Mouse (Mus musculus): ENCODE results near the gene Nek4. TPM values are rescaled to one million over a fixed set of nuclear protein-coding genes. Genes with fewer than 3 reads are reported as not detected.

Gene Nek4
- total RNA-seq, 1 experiment: 16.8 TPM

DNA sequence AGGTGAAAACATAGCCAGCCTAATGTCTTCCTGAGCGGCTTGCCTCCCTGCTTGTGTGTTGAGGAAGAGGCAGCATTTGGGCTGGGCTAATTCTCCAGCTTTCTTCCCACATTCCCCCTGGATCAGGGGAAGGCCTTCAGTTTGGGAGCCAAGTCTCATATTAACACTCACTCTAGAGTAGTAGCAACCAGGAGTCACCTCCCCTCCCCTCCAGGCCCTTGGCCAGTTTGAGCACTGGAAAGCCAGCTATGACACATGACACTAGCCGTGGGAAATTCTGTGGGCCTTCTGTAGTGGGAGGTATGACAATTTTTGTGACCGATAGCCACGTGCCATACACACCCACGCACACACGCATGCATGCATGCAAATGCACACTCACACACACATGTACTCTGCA, 45.2 kb upstream of the Nek4 start:
- Histone ChIP-seq H3K27ac (ENCODE audit: insufficient read depth, low read depth, low read length, poor library complexity, severe bottlenecking) (no peak overlapping the region), H3K9me3 (ENCODE audit: control insufficient read depth, insufficient read depth, low read depth, low read length) (no peaks in the 10 kb centered on the region), H3K36me3 (ENCODE audit: control insufficient read depth, insufficient read depth, low read length, poor library complexity, severe bottlenecking) (no peaks in the 10 kb centered on the region), H3K4me1 (ENCODE audit: control insufficient read depth in 2 of 2, insufficient read depth in 2 of 2, low read length in 2 of 2, poor library complexity in 1 of 2) (no peaks in the 10 kb centered on the region), H3K4me3 (ENCODE audit: insufficient read depth in 1 of 2, low read depth in 1 of 2, low read length in 2 of 2, poor library complexity in 1 of 2, severe bottlenecking in 1 of 2) (no peak overlapping the region), H3K9ac (ENCODE audit: insufficient read depth, low read depth, low read length, poor library complexity, severe bottlenecking) (no peak overlapping the region)
- no peak for TF ChIP-seq ZC3H11A (IDR thresholded peaks at IDR 0.05; ENCODE audit: borderline replicate concordance, low read depth, low read length)
- TF ChIP-seq HCFC1 (IDR thresholded peaks at IDR 0.05; ENCODE audit: borderline replicate concordance, insufficient read depth, low read length): no peak
- TF ChIP-seq ZNF384 (IDR thresholded peaks at IDR 0.05; ENCODE audit: low read depth, low read length): no peak
- TF ChIP-seq MAFK (IDR thresholded peaks at IDR 0.05; ENCODE audit: insufficient read depth, low read depth, low read length): no peak
- TF ChIP-seq CHD2 (IDR thresholded peaks at IDR 0.05; ENCODE audit: low read depth, low read length): no peak
- in situ Hi-C loops (cut with MboI; ENCODE audit: low sequenced_read_pairs in 2 of 2, unreplicated experiment in 2 of 2): no loop called here
- no peak for DNase-seq (ENCODE audit: low read depth, low spot score)

- Histone ChIP-seq H3K9ac (ENCODE audit: insufficient read depth, low read depth, low read length, poor library complexity, severe bottlenecking) (no peak overlapping the region), H3K36me3 (ENCODE audit: control insufficient read depth, insufficient read depth, low read length, poor library complexity, severe bottlenecking) (no peaks in the 10 kb centered on the region), H3K27ac (ENCODE audit: insufficient read depth, low read depth, low read length, poor library complexity, severe bottlenecking) (no peak overlapping the region), H3K4me1 (ENCODE audit: control insufficient read depth in 2 of 2, insufficient read depth in 2 of 2, low read length in 2 of 2, poor library complexity in 1 of 2) (no peaks in the 10 kb centered on the region), H3K9me3 (ENCODE audit: control insufficient read depth, insufficient read depth, low read depth, low read length) (no peaks in the 10 kb centered on the region), H3K4me3 (ENCODE audit: insufficient read depth in 1 of 2, low read depth in 1 of 2, low read length in 2 of 2, poor library complexity in 1 of 2, severe bottlenecking in 1 of 2) (no peak overlapping the region)
- in situ Hi-C loops (cut with MboI; ENCODE audit: low sequenced_read_pairs in 2 of 2, unreplicated experiment in 2 of 2): no loop called here
- no peak for DNase-seq (ENCODE audit: low read depth, low spot score)
- TF ChIP-seq HCFC1 (IDR thresholded peaks at IDR 0.05; ENCODE audit: borderline replicate concordance, insufficient read depth, low read length) (no peak), CHD2 (IDR thresholded peaks at IDR 0.05; ENCODE audit: low read depth, low read length) (no peak), ZC3H11A (IDR thresholded peaks at IDR 0.05; ENCODE audit: borderline replicate concordance, low read depth, low read length) (no peak), ZNF384 (IDR thresholded peaks at IDR 0.05; ENCODE audit: low read depth, low read length) (no peak), MAFK (IDR thresholded peaks at IDR 0.05; ENCODE audit: insufficient read depth, low read depth, low read length) (no peak)
These were observed 43.3 kb upstream of the Nek4 start for GRCm38 (mm10) chr14:30907814-30908265.

GRCm38 (mm10) chr14:30911141-30911540, 40.0 kb upstream of the Nek4 start:
- Histone ChIP-seq H3K4me1 (ENCODE audit: control insufficient read depth in 2 of 2, insufficient read depth in 2 of 2, low read length in 2 of 2, poor library complexity in 1 of 2) (no peaks in the 10 kb centered on the region), H3K9ac (ENCODE audit: insufficient read depth, low read depth, low read length, poor library complexity, severe bottlenecking) (no peak overlapping the region), H3K4me3 (ENCODE audit: insufficient read depth in 1 of 2, low read depth in 1 of 2, low read length in 2 of 2, poor library complexity in 1 of 2, severe bottlenecking in 1 of 2) (no peak overlapping the region), H3K27ac (ENCODE audit: insufficient read depth, low read depth, low read length, poor library complexity, severe bottlenecking) (no peak overlapping the region), H3K9me3 (ENCODE audit: control insufficient read depth, insufficient read depth, low read depth, low read length) (no peaks in the 10 kb centered on the region), H3K36me3 (ENCODE audit: control insufficient read depth, insufficient read depth, low read length, poor library complexity, severe bottlenecking) (no peaks in the 10 kb centered on the region)
- TF ChIP-seq HCFC1 (IDR thresholded peaks at IDR 0.05; ENCODE audit: borderline replicate concordance, insufficient read depth, low read length) (no peak), MAFK (IDR thresholded peaks at IDR 0.05; ENCODE audit: insufficient read depth, low read depth, low read length) (no peak), CHD2 (IDR thresholded peaks at IDR 0.05; ENCODE audit: low read depth, low read length) (no peak), ZNF384 (IDR thresholded peaks at IDR 0.05; ENCODE audit: low read depth, low read length) (no peak), ZC3H11A (IDR thresholded peaks at IDR 0.05; ENCODE audit: borderline replicate concordance, low read depth, low read length) (no peak)
- no peak for DNase-seq (ENCODE audit: low read depth, low spot score)
- in situ Hi-C loops (cut with MboI; ENCODE audit: low sequenced_read_pairs in 2 of 2, unreplicated experiment in 2 of 2): no loop called here

DNA sequence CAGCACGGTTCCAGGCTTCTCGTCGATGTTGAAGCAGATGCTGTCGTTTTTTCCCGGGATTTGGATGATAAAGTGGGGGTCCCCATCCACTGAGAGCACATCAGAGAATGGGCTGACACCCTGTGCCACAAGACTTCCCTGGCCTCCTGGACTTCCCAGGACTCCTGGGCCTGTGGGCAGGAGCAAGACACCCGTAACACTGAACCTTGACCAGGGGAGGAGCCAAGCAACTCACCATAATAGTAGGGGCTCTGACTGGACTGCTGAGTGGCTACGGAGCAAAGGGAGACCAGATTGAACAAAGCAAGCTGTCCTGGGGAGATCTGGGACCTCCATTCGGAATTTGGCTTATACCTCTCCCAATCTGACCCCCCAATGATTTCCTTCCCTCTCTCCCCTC, 38.5 kb upstream of the Nek4 start:
- TF ChIP-seq ZNF384 (IDR thresholded peaks at IDR 0.05; ENCODE audit: low read depth, low read length) (no peak), MAFK (IDR thresholded peaks at IDR 0.05; ENCODE audit: insufficient read depth, low read depth, low read length) (no peak), HCFC1 (IDR thresholded peaks at IDR 0.05; ENCODE audit: borderline replicate concordance, insufficient read depth, low read length) (no peak), ZC3H11A (IDR thresholded peaks at IDR 0.05; ENCODE audit: borderline replicate concordance, low read depth, low read length) (no peak), CHD2 (IDR thresholded peaks at IDR 0.05; ENCODE audit: low read depth, low read length) (no peak)
- in situ Hi-C loops (cut with MboI; ENCODE audit: low sequenced_read_pairs in 2 of 2, unreplicated experiment in 2 of 2): no loop called here
- H3K36me3 ChIP-seq (ENCODE audit: control insufficient read depth, insufficient read depth, low read length, poor library complexity, severe bottlenecking): no peaks in the 10 kb centered on the region

DNA sequence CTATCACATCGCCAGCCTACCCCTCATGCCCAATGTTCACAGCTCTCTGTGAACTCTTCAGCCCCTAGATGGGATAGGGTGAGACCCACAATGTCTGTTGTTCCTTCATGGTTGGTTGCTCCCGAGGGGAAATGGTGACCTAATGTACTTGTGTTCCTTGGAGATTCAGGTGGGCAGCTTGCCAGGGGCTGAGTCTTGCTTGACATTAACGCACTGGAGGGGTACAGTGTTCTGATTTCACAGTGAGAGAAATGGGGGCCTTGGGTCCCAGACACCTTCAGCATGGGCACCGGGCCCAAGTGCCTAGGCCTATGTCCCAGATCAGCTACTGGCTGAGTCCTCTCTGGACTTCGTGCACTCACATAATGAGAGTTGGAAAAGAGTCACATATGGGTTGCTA, 37.8 kb upstream of the Nek4 start:
- no peak overlapping the region for H3K4me3 ChIP-seq (ENCODE audit: insufficient read depth in 1 of 2, low read depth in 1 of 2, low read length in 2 of 2, poor library complexity in 1 of 2, severe bottlenecking in 1 of 2)

More for the DNA sequence above, 38.5 kb upstream of the Nek4 start:
- Histone ChIP-seq H3K4me3 (ENCODE audit: insufficient read depth in 1 of 2, low read depth in 1 of 2, low read length in 2 of 2, poor library complexity in 1 of 2, severe bottlenecking in 1 of 2) (no peak overlapping the region), H3K27ac (ENCODE audit: insufficient read depth, low read depth, low read length, poor library complexity, severe bottlenecking) (no peak overlapping the region), H3K9ac (ENCODE audit: insufficient read depth, low read depth, low read length, poor library complexity, severe bottlenecking) (no peak overlapping the region), H3K4me1 (ENCODE audit: control insufficient read depth in 2 of 2, insufficient read depth in 2 of 2, low read length in 2 of 2, poor library complexity in 1 of 2) (no peaks in the 10 kb centered on the region), H3K9me3 (ENCODE audit: control insufficient read depth, insufficient read depth, low read depth, low read length) (no peaks in the 10 kb centered on the region)
- DNase-seq (ENCODE audit: low read depth, low spot score): no peak

More for the DNA sequence above, 37.8 kb upstream of the Nek4 start:
- H3K9me3 ChIP-seq (ENCODE audit: control insufficient read depth, insufficient read depth, low read depth, low read length): no peaks in the 10 kb centered on the region
- TF ChIP-seq CHD2 (IDR thresholded peaks at IDR 0.05; ENCODE audit: low read depth, low read length) (no peak), HCFC1 (IDR thresholded peaks at IDR 0.05; ENCODE audit: borderline replicate concordance, insufficient read depth, low read length) (no peak), ZC3H11A (IDR thresholded peaks at IDR 0.05; ENCODE audit: borderline replicate concordance, low read depth, low read length) (no peak), MAFK (IDR thresholded peaks at IDR 0.05; ENCODE audit: insufficient read depth, low read depth, low read length) (no peak), ZNF384 (IDR thresholded peaks at IDR 0.05; ENCODE audit: low read depth, low read length) (no peak)
- no peak overlapping the region for H3K9ac ChIP-seq (ENCODE audit: insufficient read depth, low read depth, low read length, poor library complexity, severe bottlenecking)
- H3K4me1 ChIP-seq (ENCODE audit: control insufficient read depth in 2 of 2, insufficient read depth in 2 of 2, low read length in 2 of 2, poor library complexity in 1 of 2): no peaks in the 10 kb centered on the region
- in situ Hi-C loops (cut with MboI; ENCODE audit: low sequenced_read_pairs in 2 of 2, unreplicated experiment in 2 of 2): no loop called here
- no peak for DNase-seq (ENCODE audit: low read depth, low spot score)
- H3K27ac ChIP-seq (ENCODE audit: insufficient read depth, low read depth, low read length, poor library complexity, severe bottlenecking): no peak overlapping the region
- no peaks in the 10 kb centered on the region for H3K36me3 ChIP-seq (ENCODE audit: control insufficient read depth, insufficient read depth, low read length, poor library complexity, severe bottlenecking)
